Mouse (Mus musculus) lung, embryonic 16.5 days (tissue): ENCODE results near the gene Dscam. TPM values are rescaled to one million over a fixed set of nuclear protein-coding genes. Genes with fewer than 3 reads are reported as not detected.
A peak's percentile ranks its signal among the peaks of the same experiment; 100 is the strongest.

Experiments used
- ATAC-seq: fragments of 200-750 bp; cut with Nextera tagmentation; 2 replicates; pipeline ENCODE4 v1.8.0; 2017; ENCODE audit warnings: low read depth, mild to moderate bottlenecking, moderate library complexity
- H3K27ac ChIP-seq: fragments of 300-500 bp; sonication (generic); 2 replicates; pipeline ENCODE4 v1.5.1; 2014; ENCODE audit warnings: mild to moderate bottlenecking, control low read depth, low read length
- H3K27me3 ChIP-seq: fragments of 300-500 bp; sonication (generic); 2 replicates; pipeline ENCODE4 v1.6.1; 2014; ENCODE audit warnings: low read depth, low read length, mixed read lengths; ENCODE audit not compliant: control insufficient read depth, insufficient read depth
- H3K36me3 ChIP-seq: fragments of 300-500 bp; sonication (generic); 2 replicates; pipeline ENCODE4 v1.6.1; 2014; ENCODE audit warnings: low read length; ENCODE audit not compliant: control insufficient read depth, insufficient read depth
- H3K4me1 ChIP-seq: fragments of 300-500 bp; sonication (generic); replicated peaks from 2 replicates; pipeline ENCODE4 v1.6.1; 2014; ENCODE audit warnings: low read length, mixed read lengths; ENCODE audit not compliant: control insufficient read depth, insufficient read depth
- H3K4me2 ChIP-seq: fragments of 300-500 bp; sonication (generic); 2 replicates; pipeline ENCODE4 v1.6.1; 2014; ENCODE audit warnings: low read depth, low read length, control low read depth
- H3K4me3 ChIP-seq: fragments of 300-500 bp; sonication (generic); 2 replicates; pipeline ENCODE4 v1.5.1; 2014; ENCODE audit warnings: mild to moderate bottlenecking, low read length, control low read depth
- H3K9ac ChIP-seq: fragments of 300-500 bp; sonication (generic); 2 replicates; pipeline ENCODE4 v1.6.1; 2014; ENCODE audit warnings: low read length, control low read depth
- H3K9me3 ChIP-seq: fragments of 300-500 bp; sonication (generic); 2 replicates; pipeline ENCODE4 v1.6.1; 2016; ENCODE audit warnings: low read length; ENCODE audit not compliant: control insufficient read depth
- whole genome bisulfite sequencing: fragments of 180-500 bp; shearing (Covaris S2); extraction: QIAGEN DNeasy Blood & Tissue Kit; methylation state at CpG from one replicate; pipeline ENCODE4 v1.1.7; 2014; 5-methylcytosine and 5-hydroxymethylcytosine counted together
- polyA plus RNA-seq: library from polyadenylated mRNA; unstranded; fragments of >200 nt; fragmentation: Nextera tagmentation; extraction: Ambion mirVana; gene quantifications from 2 replicates; pipeline ENCODE4 v1.2.1, GENCODE M21; 2015

Dscam gene
- polyA plus RNA-seq, 1 experiment from 2014 or later = not detected

DNA sequence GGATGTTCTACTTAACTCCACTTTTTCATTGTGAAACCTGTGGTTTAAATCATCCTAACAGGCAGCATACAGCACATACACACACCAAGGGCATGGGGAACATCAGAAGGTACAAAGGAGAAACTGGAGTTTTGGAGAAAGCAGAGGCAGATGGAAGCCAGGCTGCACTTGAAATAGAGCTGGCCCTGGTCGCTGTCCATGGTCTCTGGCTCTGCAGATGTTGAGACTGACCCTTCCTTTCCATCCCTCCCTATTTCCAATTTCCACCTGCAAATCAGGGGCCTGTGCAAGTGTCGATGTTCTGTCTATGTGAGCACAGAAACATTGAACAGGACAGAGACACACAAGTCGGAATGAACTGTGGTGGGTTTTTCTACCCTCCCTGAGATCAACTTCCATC is 81.2 kb downstream of the Dscam start:
- ATAC-seq = no peak

DNA sequence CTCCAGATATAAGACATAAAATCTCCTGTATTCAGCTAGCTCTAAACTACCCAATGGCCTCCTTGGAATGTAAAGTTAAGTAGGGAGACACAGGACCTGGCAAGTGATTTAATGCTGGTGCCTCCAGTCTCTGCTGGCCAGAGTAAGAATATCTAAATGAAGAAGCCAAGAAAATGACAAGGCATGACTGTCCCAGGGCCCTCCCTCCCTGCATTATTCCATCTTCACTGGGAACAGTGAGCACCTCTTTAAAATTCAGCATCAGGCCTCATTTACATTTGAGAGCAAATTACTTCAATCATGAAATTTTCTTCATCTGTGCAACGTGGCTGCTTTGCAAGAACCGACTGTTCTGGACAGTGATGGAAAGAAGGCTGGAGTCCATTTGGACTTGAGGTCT is 86.9 kb downstream of the Dscam start:
- Histone ChIP-seq H3K4me3 (no peak overlapping the region), H3K9ac (no peak overlapping the region), H3K27me3 (no peaks in the 10 kb centered on the region), H3K36me3 (no peaks in the 10 kb centered on the region), H3K4me1 (no peaks in the 10 kb centered on the region), H3K9me3 (no peaks in the 10 kb centered on the region), H3K4me2 (no peak overlapping the region), H3K27ac (no peak overlapping the region)
- ATAC-seq = no peak
- WGBS = 81% methylated on average over 2 of the region's 2 CpGs

More for the DNA sequence above, 81.2 kb downstream of the Dscam start:
- Histone ChIP-seq H3K27ac (no peak overlapping the region), H3K27me3 (no peaks in the 10 kb centered on the region), H3K4me1 (no peaks in the 10 kb centered on the region), H3K9ac (no peak overlapping the region), H3K36me3 (no peaks in the 10 kb centered on the region), H3K4me2 (no peak overlapping the region), H3K9me3 (no peaks in the 10 kb centered on the region), H3K4me3 (no peak overlapping the region)
- WGBS = 50% methylated on average over 3 of the region's 3 CpGs

DNA sequence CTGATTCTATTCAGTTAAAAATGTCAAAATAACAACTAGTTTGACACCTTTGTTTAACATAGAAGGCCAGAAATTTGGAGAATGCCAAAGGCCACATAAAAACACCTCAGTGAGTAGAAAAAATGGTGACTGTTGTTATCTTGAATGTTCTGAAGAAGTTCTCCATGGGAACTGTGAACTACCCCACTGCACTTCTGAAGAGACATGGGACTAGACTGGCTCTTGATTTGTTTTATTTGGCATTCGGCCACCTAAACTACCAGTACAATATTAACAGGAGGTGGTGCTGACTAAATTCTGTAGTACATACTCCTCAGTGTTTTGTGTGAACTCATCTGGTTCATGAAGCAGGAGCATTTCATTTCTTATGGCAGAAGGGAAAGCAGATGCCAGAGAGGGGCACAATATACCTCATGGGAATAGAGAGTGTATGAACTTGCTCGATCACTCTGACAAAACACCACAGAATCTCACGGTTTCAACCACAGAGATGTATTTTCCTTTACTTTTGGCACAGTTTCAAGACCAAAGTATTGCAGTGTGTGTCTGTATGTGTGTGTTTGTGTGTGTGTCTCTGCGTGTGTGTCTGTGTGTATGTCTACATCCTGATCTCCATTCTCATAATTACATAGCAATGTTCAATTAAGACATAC is 94.5 kb downstream of the Dscam start:
- WGBS = 41% methylated on average over 4 of the region's 4 CpGs

DNA sequence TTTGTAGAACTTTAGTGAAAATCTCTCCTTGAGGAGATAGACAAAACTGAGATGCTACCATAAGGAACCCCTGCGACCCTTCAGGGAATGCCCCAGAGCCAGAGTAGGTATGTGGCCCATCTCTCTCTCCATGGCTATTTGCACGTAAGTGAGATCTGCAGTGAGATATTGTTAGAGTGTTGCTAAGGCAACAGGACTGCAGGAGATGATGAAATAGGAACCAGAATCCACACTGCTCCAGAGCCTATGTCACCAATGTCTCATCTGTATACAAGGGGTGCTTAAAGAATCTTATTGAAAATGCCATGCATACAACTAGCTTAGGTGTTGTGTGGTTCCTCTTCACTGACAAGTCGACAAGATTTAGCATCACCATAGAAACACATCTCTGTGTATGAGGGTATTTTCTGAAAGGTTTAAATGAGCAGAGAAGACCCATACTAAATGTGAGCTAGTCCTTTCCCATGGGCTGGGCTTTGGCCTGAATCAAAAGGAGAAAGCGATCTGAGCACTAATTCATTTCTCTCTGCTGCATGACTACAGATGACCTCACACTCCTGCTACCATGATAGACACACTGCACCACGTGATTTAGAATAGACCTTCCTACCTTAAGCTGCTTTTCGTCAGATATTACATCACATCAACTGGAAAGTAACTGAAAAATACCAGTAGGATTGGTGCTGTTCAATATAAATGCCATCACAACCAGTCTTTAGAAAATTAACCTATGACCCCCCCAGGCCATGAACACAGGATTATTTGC is 95.2 kb downstream of the Dscam start:
- Histone ChIP-seq H3K9me3 (no peaks in the 10 kb centered on the region), H3K9ac (no peak overlapping the region), H3K4me2 (no peak overlapping the region), H3K4me3 (no peak overlapping the region), H3K27me3 (no peaks in the 10 kb centered on the region), H3K27ac (peak overlapping the region; percentile 49), H3K4me1 (peaks cover 3% of the 10 kb centered on the region; the same call in 1 of the 2 replicates), H3K36me3 (no peaks in the 10 kb centered on the region)
- 58% methylated on average over 6 of the region's 6 CpGs for WGBS
- ATAC-seq = 0 out of 2 replicates have a peak, but pooled peaks have one; percentile 26

More for the DNA sequence above, 94.5 kb downstream of the Dscam start:
- Histone ChIP-seq H3K27ac (peak overlapping the region; percentile 49), H3K27me3 (no peaks in the 10 kb centered on the region), H3K4me2 (no peak overlapping the region), H3K4me1 (peaks cover 3% of the 10 kb centered on the region; the same call in 1 of the 2 replicates), H3K9ac (no peak overlapping the region), H3K36me3 (no peaks in the 10 kb centered on the region), H3K9me3 (no peaks in the 10 kb centered on the region), H3K4me3 (no peak overlapping the region)
- peak; percentile 93 for ATAC-seq

DNA sequence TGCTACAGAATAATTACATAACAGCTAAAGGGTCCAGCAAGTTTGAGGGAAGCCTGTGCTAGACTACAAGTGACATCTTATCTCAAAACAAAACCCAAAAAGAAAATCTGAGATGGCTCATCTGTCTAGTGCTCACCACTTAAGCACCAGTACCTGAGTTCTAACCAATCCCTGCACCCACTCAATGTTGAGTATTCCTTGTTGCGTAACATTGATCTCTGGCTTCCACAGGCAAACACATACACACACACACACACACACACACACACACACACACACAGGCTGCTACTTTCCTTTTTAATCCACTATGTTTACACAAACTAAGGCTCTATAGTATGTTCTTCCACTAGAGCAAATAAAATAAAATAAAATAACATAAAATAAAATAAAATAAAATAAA is 96.7 kb downstream of the Dscam start:
- ATAC-seq = no peak
- H3K36me3 ChIP-seq = no peaks in the 10 kb centered on the region
- no peak overlapping the region for H3K4me3 ChIP-seq
- no peak overlapping the region for H3K27ac ChIP-seq
- H3K4me1 ChIP-seq = peaks cover 3% of the 10 kb centered on the region; the same call in 1 of the 2 replicates
- no peaks in the 10 kb centered on the region for H3K27me3 ChIP-seq
- no peaks in the 10 kb centered on the region for H3K9me3 ChIP-seq
- H3K4me2 ChIP-seq = no peak overlapping the region
- WGBS = 84% methylated on average over 1 of the region's 1 CpGs
- H3K9ac ChIP-seq = no peak overlapping the region

DNA sequence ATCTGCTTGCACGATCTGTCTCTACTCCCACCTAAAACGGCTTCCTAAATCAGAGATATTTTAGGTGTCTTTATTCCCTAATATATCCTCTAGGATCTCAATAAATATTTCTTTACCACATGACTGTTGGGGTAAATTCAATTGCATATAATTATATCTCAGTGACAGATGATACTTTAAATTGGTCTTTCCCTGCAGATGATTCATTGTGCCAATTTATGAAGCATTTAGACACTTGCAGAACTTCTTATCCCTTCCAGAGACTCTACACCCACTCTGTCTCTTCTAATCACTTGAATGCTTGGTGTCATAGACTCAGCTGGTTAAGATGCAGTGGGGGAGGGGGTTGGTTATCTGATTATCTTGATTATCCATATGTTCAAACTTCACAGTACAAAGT is 97.9 kb downstream of the Dscam start:
- H3K36me3 ChIP-seq = no peaks in the 10 kb centered on the region
- H3K9me3 ChIP-seq = no peaks in the 10 kb centered on the region
- no peaks in the 10 kb centered on the region for H3K27me3 ChIP-seq
- no peak overlapping the region for H3K4me3 ChIP-seq
- H3K27ac ChIP-seq = no peak overlapping the region
- 79% methylated on average over 2 of the region's 2 CpGs for WGBS
- no peak overlapping the region for H3K4me2 ChIP-seq
- H3K4me1 ChIP-seq = peaks cover 3% of the 10 kb centered on the region; the same call in 1 of the 2 replicates
- H3K9ac ChIP-seq = no peak overlapping the region
- ATAC-seq = no peak

DNA sequence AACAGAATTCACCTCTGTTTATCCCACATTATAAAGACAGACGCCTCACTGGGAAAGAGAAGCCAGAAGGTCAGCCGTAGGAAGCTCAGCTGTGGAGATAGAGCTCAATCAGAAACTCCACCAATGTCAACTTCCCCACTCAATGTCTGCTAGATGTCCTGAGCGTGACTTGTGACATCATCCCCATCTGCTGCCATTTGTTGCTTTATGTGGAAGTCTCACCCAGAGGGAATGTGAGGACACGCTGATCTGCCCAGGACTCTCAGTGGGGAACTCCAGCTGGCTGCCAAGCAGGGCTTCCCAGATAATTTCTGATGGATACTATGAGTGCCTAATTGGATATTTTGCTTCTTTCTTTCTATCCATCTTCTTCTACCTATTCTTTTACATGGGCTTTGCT is 103.7 kb downstream of the Dscam start:
- no peaks in the 10 kb centered on the region for H3K4me1 ChIP-seq
- WGBS = 49% methylated on average over 4 of the region's 4 CpGs
- H3K9ac ChIP-seq = no peak overlapping the region
- H3K36me3 ChIP-seq = no peaks in the 10 kb centered on the region
- H3K4me3 ChIP-seq = no peak overlapping the region
- no peak for ATAC-seq
- no peaks in the 10 kb centered on the region for H3K27me3 ChIP-seq
- H3K9me3 ChIP-seq = no peaks in the 10 kb centered on the region
- H3K4me2 ChIP-seq = no peak overlapping the region
- H3K27ac ChIP-seq = no peak overlapping the region

DNA sequence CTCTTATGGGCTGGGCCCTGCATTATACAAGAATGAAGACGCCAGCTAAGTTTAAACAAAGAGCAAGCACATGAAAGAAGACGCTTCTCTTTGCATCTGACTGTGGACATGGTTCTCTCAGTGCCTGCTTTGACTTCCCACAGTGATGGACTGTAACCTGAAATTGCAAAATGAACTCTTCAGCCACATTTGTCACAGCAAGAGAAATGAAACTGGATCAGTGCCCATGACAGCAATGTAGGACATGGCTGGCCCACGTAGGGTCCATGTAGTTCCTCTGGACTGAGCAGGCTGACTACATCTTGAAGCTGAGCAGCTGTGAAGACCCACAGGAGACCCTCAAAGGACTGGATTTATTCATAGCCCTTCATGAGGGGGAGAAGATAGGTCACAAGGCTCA is 108.3 kb downstream of the Dscam start:
- no peak overlapping the region for H3K4me2 ChIP-seq
- ATAC-seq = no peak
- H3K27ac ChIP-seq = no peak overlapping the region
- no peaks in the 10 kb centered on the region for H3K4me1 ChIP-seq
- no peak overlapping the region for H3K4me3 ChIP-seq
- WGBS = 78% methylated on average over 3 of the region's 3 CpGs
- H3K9me3 ChIP-seq = no peaks in the 10 kb centered on the region
- no peak overlapping the region for H3K9ac ChIP-seq
- no peaks in the 10 kb centered on the region for H3K27me3 ChIP-seq
- no peaks in the 10 kb centered on the region for H3K36me3 ChIP-seq

DNA sequence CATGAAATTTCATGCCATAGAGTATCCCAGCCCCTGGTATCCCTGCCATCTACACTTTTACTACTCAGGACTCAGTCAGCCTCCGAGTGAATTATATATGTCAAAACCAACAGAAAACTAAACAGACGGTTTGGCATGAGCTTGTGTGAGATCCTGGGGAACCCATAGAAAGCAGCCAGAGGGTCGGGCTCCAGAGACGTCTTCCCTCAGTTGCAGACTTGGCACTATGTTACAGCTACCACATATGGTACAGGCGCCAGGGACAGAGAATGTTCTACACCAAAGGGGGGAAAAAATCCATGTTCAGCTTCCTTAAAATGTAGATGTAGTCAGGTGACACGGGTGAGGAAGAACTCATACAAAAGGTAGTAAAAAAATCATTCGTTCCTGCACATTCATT is 109.2 kb downstream of the Dscam start:
- no peak overlapping the region for H3K4me2 ChIP-seq
- 82% methylated on average over 7 of the region's 7 CpGs for whole genome bisulfite sequencing
- H3K4me3 ChIP-seq = no peak overlapping the region
- H3K36me3 ChIP-seq = no peaks in the 10 kb centered on the region
- no peaks in the 10 kb centered on the region for H3K4me1 ChIP-seq
- no peaks in the 10 kb centered on the region for H3K27me3 ChIP-seq
- ATAC-seq = no peak
- no peak overlapping the region for H3K9ac ChIP-seq
- H3K9me3 ChIP-seq = no peaks in the 10 kb centered on the region
- H3K27ac ChIP-seq = no peak overlapping the region
